Mouse (Mus musculus) liver, embryonic 14.5 days (tissue): ENCODE measurements around the gene Zfp658.

Experiments used
- CTCF ChIP-seq: IDR thresholded peaks from 2 replicates; pipeline ENCODE4 v1.5.1; 2016; ENCODE audit warnings: antibody characterized with exemption, low read depth, control low read depth
- EP300 ChIP-seq: IDR thresholded peaks from 2 replicates; pipeline ENCODE4 v1.6.1; 2016; ENCODE audit warnings: antibody characterized with exemption, low read depth

GRCm38 (mm10) chr7:43548206-43548605, 13.8 kb upstream of the Zfp658 start:
- TF ChIP-seq CTCF (no peak), EP300 (no peak)
